In genomic region chr11:6436442-6436841, GRCm38 (mm10) we compare ENCODE assay signal across 1 mouse cellular context.
TF ChIP-seq lines count a peak whose summit lies in the region.

No protein-coding gene starts in this region.

TF ChIP-seq in MEL, 35 proteins besides CTCF, POLR2A, EP300 and RAD21 (continued from another document):
- no peak for TF ChIP-seq GABPA (IDR thresholded peaks at IDR 0.05; ENCODE audit: low read depth, low read length)
